Mouse (Mus musculus): Measurements from ENCODE around the gene Zfp513. TPM values are rescaled to one million over a fixed set of nuclear protein-coding genes. Genes with fewer than 3 reads are reported as not detected.

Zfp513 gene
- polyA plus RNA-seq (2012; rRNA removed): 29.0 and 65.0 TPM in 2 replicates

GRCm38 (mm10) chr5:31201742-31202590 lies at the start of gene Zfp513:
Gene Zfp513, minus strand, starts transcription at chr5:31202303.
- peaks cover 60% of the 10 kb centered on the region for H3K36me3 ChIP-seq (ENCODE audit: control insufficient read depth, insufficient read depth, low read length)
- WGBS: under 1% methylated on average over 53 of the region's 53 CpGs

GRCm38 (mm10) chr5:31251541-31252101 lies 49.5 kb upstream of the Zfp513 start, which contains the start of gene Krtcap3:
Gene Krtcap3, plus strand, starts transcription at chr5:31251691.
- peaks cover 50% of the 10 kb centered on the region for H3K36me3 ChIP-seq (ENCODE audit: control insufficient read depth, insufficient read depth, low read length)
- no peaks in the 10 kb centered on the region for H3K27me3 ChIP-seq (ENCODE audit: control insufficient read depth, insufficient read depth, low read length)
- peak within 1 kb of the TSS; percentile 82 for H3K4me3 ChIP-seq (ENCODE audit: low read depth, low read length)
- TF ChIP-seq POLR2A (IDR thresholded peaks at IDR 0.05; ENCODE audit: low read depth, low read length) (peak; percentile 53; the same call in 1 of the 2 replicates), CTCF (IDR thresholded peaks at IDR 0.05; ENCODE audit: extremely low read depth, insufficient read length, insufficient replicate concordance, low read depth, low read length) (no peak)
- H3K27ac ChIP-seq (ENCODE audit: insufficient read depth, low read depth, low read length): peak within 1 kb of the TSS; percentile 80
- H3K4me1 ChIP-seq (ENCODE audit: control insufficient read depth, insufficient read depth, insufficient read length, low read length): peaks cover 14% of the 10 kb centered on the region
- WGBS: 26% methylated on average over 47 of the region's 47 CpGs

More at GRCm38 (mm10) chr5:31201742-31202590, at the start of gene Zfp513:
- Histone ChIP-seq H3K4me1 (ENCODE audit: control insufficient read depth, insufficient read depth, insufficient read length, low read length) (peaks cover 8% of the 10 kb centered on the region), H3K27me3 (ENCODE audit: control insufficient read depth, insufficient read depth, low read length) (no peaks in the 10 kb centered on the region), H3K27ac (ENCODE audit: insufficient read depth, low read depth, low read length) (peak within 1 kb of the TSS; percentile 75), H3K4me3 (ENCODE audit: low read depth, low read length) (peak within 1 kb of the TSS; percentile 75)
- peak; percentile 81; the same call in 1 of the 2 replicates for TF ChIP-seq POLR2A (IDR thresholded peaks at IDR 0.05; ENCODE audit: low read depth, low read length)
- no peak for TF ChIP-seq CTCF (IDR thresholded peaks at IDR 0.05; ENCODE audit: extremely low read depth, insufficient read length, insufficient replicate concordance, low read depth, low read length)

- WGBS: 82% methylated on average over 4 of the region's 4 CpGs
- TF ChIP-seq POLR2A (IDR thresholded peaks at IDR 0.05; ENCODE audit: low read depth, low read length) (no peak), CTCF (IDR thresholded peaks at IDR 0.05; ENCODE audit: extremely low read depth, insufficient read length, insufficient replicate concordance, low read depth, low read length) (no peak)
- peaks cover 56% of the 10 kb centered on the region for H3K36me3 ChIP-seq (ENCODE audit: control insufficient read depth, insufficient read depth, low read length)
- H3K27me3 ChIP-seq (ENCODE audit: control insufficient read depth, insufficient read depth, low read length): no peaks in the 10 kb centered on the region
- no peak overlapping the region for H3K27ac ChIP-seq (ENCODE audit: insufficient read depth, low read depth, low read length)
- no peak overlapping the region for H3K4me3 ChIP-seq (ENCODE audit: low read depth, low read length)
- peaks cover 14% of the 10 kb centered on the region for H3K4me1 ChIP-seq (ENCODE audit: control insufficient read depth, insufficient read depth, insufficient read length, low read length)
Measured at GRCm38 (mm10) chr5:31250716-31251115, 48.6 kb upstream of the Zfp513 start.

GRCm38 (mm10) chr5:31242191-31242590 lies 40.1 kb upstream of the Zfp513 start:
- no peaks in the 10 kb centered on the region for H3K27me3 ChIP-seq (ENCODE audit: control insufficient read depth, insufficient read depth, low read length)
- H3K4me3 ChIP-seq (ENCODE audit: low read depth, low read length): no peak overlapping the region
- H3K36me3 ChIP-seq (ENCODE audit: control insufficient read depth, insufficient read depth, low read length): peaks cover 30% of the 10 kb centered on the region
- TF ChIP-seq POLR2A (IDR thresholded peaks at IDR 0.05; ENCODE audit: low read depth, low read length): no peak
- no peak for TF ChIP-seq CTCF (IDR thresholded peaks at IDR 0.05; ENCODE audit: extremely low read depth, insufficient read length, insufficient replicate concordance, low read depth, low read length)
- no peaks in the 10 kb centered on the region for H3K4me1 ChIP-seq (ENCODE audit: control insufficient read depth, insufficient read depth, insufficient read length, low read length)
- H3K27ac ChIP-seq (ENCODE audit: insufficient read depth, low read depth, low read length): no peak overlapping the region
- 11% methylated on average over 10 of the region's 10 CpGs for WGBS

- H3K4me1 ChIP-seq (ENCODE audit: control insufficient read depth, insufficient read depth, insufficient read length, low read length): no peaks in the 10 kb centered on the region
- under 1% methylated on average over 13 of the region's 13 CpGs for WGBS
- no peaks in the 10 kb centered on the region for H3K27me3 ChIP-seq (ENCODE audit: control insufficient read depth, insufficient read depth, low read length)
- TF ChIP-seq CTCF (IDR thresholded peaks at IDR 0.05; ENCODE audit: extremely low read depth, insufficient read length, insufficient replicate concordance, low read depth, low read length) (no peak), POLR2A (IDR thresholded peaks at IDR 0.05; ENCODE audit: low read depth, low read length) (no peak)
- H3K4me3 ChIP-seq (ENCODE audit: low read depth, low read length): peak overlapping the region; percentile 71
- peak overlapping the region; percentile 34 for H3K27ac ChIP-seq (ENCODE audit: insufficient read depth, low read depth, low read length)
- H3K36me3 ChIP-seq (ENCODE audit: control insufficient read depth, insufficient read depth, low read length): peaks cover 25% of the 10 kb centered on the region
Measured at GRCm38 (mm10) chr5:31241522-31242034, 39.5 kb upstream of the Zfp513 start.

GRCm38 (mm10) chr5:31240637-31241521 lies 38.8 kb upstream of the Zfp513 start, which contains the start of the genes Nrbp1 and Gm9970:
Gene Nrbp1, plus strand, starts transcription at chr5:31240864.
Gene Gm9970, minus strand, starts transcription at chr5:31241232.
- no peak for TF ChIP-seq CTCF (IDR thresholded peaks at IDR 0.05; ENCODE audit: extremely low read depth, insufficient read length, insufficient replicate concordance, low read depth, low read length)
- TF ChIP-seq POLR2A (IDR thresholded peaks at IDR 0.05; ENCODE audit: low read depth, low read length): peak; percentile 95

More at GRCm38 (mm10) chr5:31240637-31241521, 38.8 kb upstream of the Zfp513 start, which contains the start of the genes Nrbp1 and Gm9970:
- peak within 1 kb of the TSS; percentile 90 for H3K27ac ChIP-seq (ENCODE audit: insufficient read depth, low read depth, low read length)
- WGBS: under 1% methylated on average over 96 of the region's 103 CpGs
- H3K36me3 ChIP-seq (ENCODE audit: control insufficient read depth, insufficient read depth, low read length): peaks cover 18% of the 10 kb centered on the region
- no peaks in the 10 kb centered on the region for H3K27me3 ChIP-seq (ENCODE audit: control insufficient read depth, insufficient read depth, low read length)
- H3K4me1 ChIP-seq (ENCODE audit: control insufficient read depth, insufficient read depth, insufficient read length, low read length): no peaks in the 10 kb centered on the region
- H3K4me3 ChIP-seq (ENCODE audit: low read depth, low read length): peak within 1 kb of the TSS; percentile 80
